Mouse (Mus musculus) lung, embryonic 15.5 days (tissue): ENCODE results near the gene Lrrc43. TPM values are rescaled to one million over a fixed set of nuclear protein-coding genes. Genes with fewer than 3 reads are reported as not detected.

Source experiments
- ATAC-seq: fragments of 200-750 bp; cut with Nextera tagmentation; 2 replicates; pipeline ENCODE4 v1.8.0; 2017; ENCODE audit warnings: moderate number of reproducible peaks, borderline replicate concordance; ENCODE audit not compliant: low FRiP score, low TSS enrichment; ENCODE audit errors: extremely low read depth
- H3K27ac ChIP-seq: fragments of 300-500 bp; sonication (generic); 2 replicates; pipeline ENCODE4 v1.5.1; 2015; ENCODE audit warnings: moderate library complexity, mild to moderate bottlenecking, inconsistent platforms
- H3K27me3 ChIP-seq: fragments of 300-500 bp; sonication (generic); 2 replicates; pipeline ENCODE4 v1.6.1; 2015; ENCODE audit warnings: inconsistent platforms
- H3K36me3 ChIP-seq: fragments of 300-500 bp; sonication (generic); 2 replicates; pipeline ENCODE4 v1.6.1; 2015; ENCODE audit warnings: inconsistent platforms
- H3K4me1 ChIP-seq: fragments of 300-500 bp; sonication (generic); 2 replicates; pipeline ENCODE4 v1.6.1; 2015; ENCODE audit warnings: inconsistent platforms
- H3K4me2 ChIP-seq: fragments of 300-500 bp; sonication (generic); 2 replicates; pipeline ENCODE4 v1.6.1; 2015; ENCODE audit warnings: inconsistent platforms, mild to moderate bottlenecking, moderate library complexity
- H3K4me3 ChIP-seq: fragments of 300-500 bp; sonication (generic); 2 replicates; pipeline ENCODE4 v1.5.1; 2015; ENCODE audit warnings: mild to moderate bottlenecking, inconsistent platforms
- H3K9ac ChIP-seq: fragments of 300-500 bp; sonication (generic); 2 replicates; pipeline ENCODE4 v1.6.1; 2015; ENCODE audit warnings: inconsistent platforms
- H3K9me3 ChIP-seq: fragments of 300-500 bp; sonication (generic); 2 replicates; pipeline ENCODE4 v1.6.1; 2016; ENCODE audit warnings: inconsistent platforms
- WGBS: fragments of 180-500 bp; shearing (Covaris S2); methylation state at CpG from one replicate; pipeline ENCODE4 v1.1.7; 2015; 5-methylcytosine and 5-hydroxymethylcytosine counted together
- polyA plus RNA-seq: library from polyadenylated mRNA; unstranded; fragments of >200 nt; fragmentation: Nextera tagmentation; extraction: Ambion mirVana; gene quantifications from 2 replicates; pipeline ENCODE4 v1.2.1, GENCODE M21; 2015

Lrrc43 gene
- polyA plus RNA-seq, 1 experiment from 2014 or later = 0.65 TPM

GRCm38 (mm10) chr5:123521621-123522020, 32.5 kb downstream of the Lrrc43 start:
- Histone ChIP-seq H3K27me3 (no peaks in the 10 kb centered on the region), H3K27ac (no peak overlapping the region), H3K4me1 (peaks cover 20% of the 10 kb centered on the region), H3K4me3 (no peak overlapping the region), H3K9me3 (no peaks in the 10 kb centered on the region), H3K36me3 (peaks cover 15% of the 10 kb centered on the region; the same call in 1 of the 2 replicates), H3K9ac (no peak overlapping the region), H3K4me2 (no peak overlapping the region)
- 75% methylated on average over 1 of the region's 1 CpGs for WGBS
- no peak for ATAC-seq

GRCm38 (mm10) chr5:123522166-123522565, 33.1 kb downstream of the Lrrc43 start:
- 83% methylated on average over 1 of the region's 1 CpGs for WGBS
- peaks cover 20% of the 10 kb centered on the region for H3K4me1 ChIP-seq
- no peak overlapping the region for H3K4me2 ChIP-seq
- H3K27ac ChIP-seq = no peak overlapping the region
- H3K27me3 ChIP-seq = no peaks in the 10 kb centered on the region
- no peak overlapping the region; the same call in 1 of the 2 replicates for H3K9ac ChIP-seq
- peaks cover 10% of the 10 kb centered on the region; the same call in 1 of the 2 replicates for H3K36me3 ChIP-seq
- ATAC-seq = no peak
- H3K9me3 ChIP-seq = no peaks in the 10 kb centered on the region
- no peak overlapping the region for H3K4me3 ChIP-seq

GRCm38 (mm10) chr5:123523692-123524392, 34.7 kb downstream of the Lrrc43 start, which contains the start of gene Diablo:
Diablo (minus strand) TSS chr5:123524176.
- Histone ChIP-seq H3K9me3 (no peaks in the 10 kb centered on the region), H3K4me1 (peaks cover 20% of the 10 kb centered on the region), H3K4me2 (peak within 1 kb of the TSS; percentile 82), H3K27ac (peak within 1 kb of the TSS; percentile 31; the same call in 1 of the 2 replicates), H3K36me3 (0 out of 2 replicates have a peak, but pooled peaks cover 6% of the 10 kb centered on the region), H3K27me3 (no peaks in the 10 kb centered on the region), H3K4me3 (peak within 1 kb of the TSS; percentile 87), H3K9ac (peak within 1 kb of the TSS; percentile 83)
- peak; percentile 97 for ATAC-seq
- WGBS = under 1% methylated on average over 82 of the region's 82 CpGs

- ATAC-seq = peak; percentile 96
- Histone ChIP-seq H3K9me3 (no peaks in the 10 kb centered on the region), H3K27me3 (no peaks in the 10 kb centered on the region), H3K9ac (no peak overlapping the region), H3K36me3 (0 out of 2 replicates have a peak, but pooled peaks cover 8% of the 10 kb centered on the region), H3K4me3 (peak overlapping the region; percentile 87), H3K4me2 (peak overlapping the region; percentile 82), H3K4me1 (peaks cover 20% of the 10 kb centered on the region), H3K27ac (no peak overlapping the region)
- 3% methylated on average over 26 of the region's 27 CpGs for WGBS
These were observed 35.3 kb downstream of the Lrrc43 start for GRCm38 (mm10) chr5:123524393-123524750.

DNA sequence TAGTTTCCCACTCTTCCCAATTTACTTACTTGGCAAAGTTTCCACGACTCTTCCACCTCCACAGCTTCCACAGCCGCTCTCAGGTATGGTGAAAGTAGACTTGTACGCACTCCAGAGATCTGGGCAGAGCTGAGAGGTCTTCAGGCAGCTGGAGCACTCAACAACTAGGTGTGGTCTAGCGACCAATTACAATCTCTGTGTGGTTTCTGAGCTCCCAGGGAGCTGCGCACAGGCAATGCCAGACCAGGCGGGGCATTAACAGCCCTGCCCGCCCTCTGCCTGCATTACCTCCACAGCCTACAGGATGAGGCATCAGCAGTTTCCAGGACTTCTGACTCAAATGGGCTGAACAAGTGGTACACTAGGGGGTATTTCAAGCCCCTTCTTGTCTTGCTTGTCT, 36.2 kb downstream of the Lrrc43 start, which contains the start of gene Gm49027:
Gm49027 (minus strand) TSS at position 208 of the 400 bp plus-strand sequence.
- Histone ChIP-seq H3K9me3 (no peaks in the 10 kb centered on the region), H3K27ac (no peak within 1 kb of the TSS), H3K4me3 (peak within 1 kb of the TSS; percentile 87), H3K27me3 (no peaks in the 10 kb centered on the region), H3K9ac (no peak within 1 kb of the TSS), H3K4me1 (peaks cover 20% of the 10 kb centered on the region), H3K4me2 (peak within 1 kb of the TSS; percentile 82), H3K36me3 (0 out of 2 replicates have a peak, but pooled peaks cover 8% of the 10 kb centered on the region)
- WGBS = 84% methylated on average over 7 of the region's 7 CpGs
- ATAC-seq = no peak

- Histone ChIP-seq H3K36me3 (peaks cover 12% of the 10 kb centered on the region; the same call in 1 of the 2 replicates), H3K27me3 (no peaks in the 10 kb centered on the region), H3K4me3 (no peak overlapping the region), H3K4me1 (peaks cover 20% of the 10 kb centered on the region), H3K9ac (no peak overlapping the region), H3K4me2 (no peak overlapping the region), H3K9me3 (no peaks in the 10 kb centered on the region), H3K27ac (no peak overlapping the region)
- 91% methylated on average over 9 of the region's 9 CpGs for WGBS
- ATAC-seq = no peak
These were observed 36.9 kb downstream of the Lrrc43 start for GRCm38 (mm10) chr5:123525916-123526495.

DNA sequence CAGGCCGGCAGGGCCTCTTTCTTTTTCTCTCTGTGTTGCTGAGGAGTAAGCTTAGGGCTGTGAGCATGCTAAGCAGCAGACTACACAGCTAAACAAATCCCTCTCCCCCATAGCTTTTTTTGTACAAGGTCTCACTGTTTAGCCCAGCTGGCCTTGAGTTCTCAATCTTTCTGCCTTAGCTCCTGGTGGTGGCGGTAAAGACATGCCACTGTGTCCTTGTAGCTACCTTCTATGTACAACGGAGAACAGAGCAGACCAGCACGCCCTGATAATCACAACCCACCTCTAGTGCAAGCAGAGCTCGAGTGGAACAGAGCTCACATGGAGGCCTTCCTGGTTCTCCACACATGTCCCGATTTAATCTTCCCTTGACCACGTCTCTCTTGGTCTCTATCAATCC, 39.5 kb downstream of the Lrrc43 start:
- Histone ChIP-seq H3K36me3 (peaks cover 37% of the 10 kb centered on the region), H3K27me3 (no peaks in the 10 kb centered on the region), H3K27ac (no peak overlapping the region), H3K9ac (no peak overlapping the region), H3K4me3 (no peak overlapping the region), H3K4me2 (no peak overlapping the region), H3K9me3 (no peaks in the 10 kb centered on the region), H3K4me1 (peaks cover 4% of the 10 kb centered on the region)
- ATAC-seq = no peak
- WGBS = 66% methylated on average over 7 of the region's 7 CpGs

GRCm38 (mm10) chr5:123530056-123530455, 41.0 kb downstream of the Lrrc43 start:
- no peaks in the 10 kb centered on the region for H3K27me3 ChIP-seq
- no peaks in the 10 kb centered on the region for H3K4me1 ChIP-seq
- no peak overlapping the region for H3K4me2 ChIP-seq
- H3K27ac ChIP-seq = no peak overlapping the region
- no peak overlapping the region for H3K4me3 ChIP-seq
- H3K36me3 ChIP-seq = peaks cover 47% of the 10 kb centered on the region
- 87% methylated on average over 8 of the region's 8 CpGs for WGBS
- no peaks in the 10 kb centered on the region for H3K9me3 ChIP-seq
- no peak for ATAC-seq
- no peak overlapping the region for H3K9ac ChIP-seq

DNA sequence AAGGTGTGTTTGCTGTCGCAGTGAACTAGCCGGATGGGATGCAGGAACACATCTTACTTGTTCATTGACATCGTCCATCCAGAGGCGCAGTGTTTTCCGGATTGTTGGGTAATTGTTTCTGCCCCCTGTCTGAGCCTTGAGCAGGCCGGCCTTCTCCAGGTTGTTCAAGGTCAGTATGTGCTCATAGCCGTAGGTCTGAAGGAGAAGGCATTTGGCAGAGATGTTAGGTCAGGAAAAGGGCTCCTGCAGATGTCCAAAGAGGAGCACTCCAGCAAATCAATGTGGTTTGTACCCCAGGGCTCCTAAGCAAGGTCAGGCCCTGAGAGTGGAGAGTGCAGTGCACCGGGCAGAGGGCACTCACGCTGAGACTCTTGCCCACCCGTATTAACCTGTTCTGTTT, 44.7 kb downstream of the Lrrc43 start:
- H3K4me1 ChIP-seq = no peaks in the 10 kb centered on the region
- no peak overlapping the region for H3K9ac ChIP-seq
- H3K9me3 ChIP-seq = no peaks in the 10 kb centered on the region
- no peak for ATAC-seq
- no peak overlapping the region for H3K4me2 ChIP-seq
- 89% methylated on average over 10 of the region's 10 CpGs for WGBS
- H3K27ac ChIP-seq = no peak overlapping the region
- H3K36me3 ChIP-seq = peaks cover 53% of the 10 kb centered on the region
- H3K27me3 ChIP-seq = no peaks in the 10 kb centered on the region
- no peak overlapping the region for H3K4me3 ChIP-seq

GRCm38 (mm10) chr5:123555693-123556092, 66.6 kb downstream of the Lrrc43 start:
- Histone ChIP-seq H3K27ac (no peak overlapping the region), H3K27me3 (no peaks in the 10 kb centered on the region), H3K4me3 (no peak overlapping the region), H3K9ac (no peak overlapping the region), H3K36me3 (peaks cover 21% of the 10 kb centered on the region), H3K4me1 (no peaks in the 10 kb centered on the region), H3K4me2 (no peak overlapping the region), H3K9me3 (no peaks in the 10 kb centered on the region)
- WGBS = 87% methylated on average over 7 of the region's 7 CpGs
- no peak for ATAC-seq

GRCm38 (mm10) chr5:123556451-123556850, 67.3 kb downstream of the Lrrc43 start:
- Histone ChIP-seq H3K9me3 (no peaks in the 10 kb centered on the region), H3K4me1 (no peaks in the 10 kb centered on the region), H3K9ac (no peak overlapping the region), H3K27ac (no peak overlapping the region), H3K4me2 (no peak overlapping the region), H3K27me3 (no peaks in the 10 kb centered on the region), H3K36me3 (peaks cover 26% of the 10 kb centered on the region), H3K4me3 (no peak overlapping the region)
- no peak for ATAC-seq
- WGBS = 63% methylated on average over 2 of the region's 2 CpGs
